Mouse (Mus musculus) urinary bladder, postnatal 25 days (tissue): Measurements from ENCODE around the gene Nr2c2ap.

Experiments
- DNase-seq: peaks from one replicate; pipeline ENCODE4 v3.0.0; 2022; ENCODE audit warnings: low spot score

Gene Nr2c2ap

DNA sequence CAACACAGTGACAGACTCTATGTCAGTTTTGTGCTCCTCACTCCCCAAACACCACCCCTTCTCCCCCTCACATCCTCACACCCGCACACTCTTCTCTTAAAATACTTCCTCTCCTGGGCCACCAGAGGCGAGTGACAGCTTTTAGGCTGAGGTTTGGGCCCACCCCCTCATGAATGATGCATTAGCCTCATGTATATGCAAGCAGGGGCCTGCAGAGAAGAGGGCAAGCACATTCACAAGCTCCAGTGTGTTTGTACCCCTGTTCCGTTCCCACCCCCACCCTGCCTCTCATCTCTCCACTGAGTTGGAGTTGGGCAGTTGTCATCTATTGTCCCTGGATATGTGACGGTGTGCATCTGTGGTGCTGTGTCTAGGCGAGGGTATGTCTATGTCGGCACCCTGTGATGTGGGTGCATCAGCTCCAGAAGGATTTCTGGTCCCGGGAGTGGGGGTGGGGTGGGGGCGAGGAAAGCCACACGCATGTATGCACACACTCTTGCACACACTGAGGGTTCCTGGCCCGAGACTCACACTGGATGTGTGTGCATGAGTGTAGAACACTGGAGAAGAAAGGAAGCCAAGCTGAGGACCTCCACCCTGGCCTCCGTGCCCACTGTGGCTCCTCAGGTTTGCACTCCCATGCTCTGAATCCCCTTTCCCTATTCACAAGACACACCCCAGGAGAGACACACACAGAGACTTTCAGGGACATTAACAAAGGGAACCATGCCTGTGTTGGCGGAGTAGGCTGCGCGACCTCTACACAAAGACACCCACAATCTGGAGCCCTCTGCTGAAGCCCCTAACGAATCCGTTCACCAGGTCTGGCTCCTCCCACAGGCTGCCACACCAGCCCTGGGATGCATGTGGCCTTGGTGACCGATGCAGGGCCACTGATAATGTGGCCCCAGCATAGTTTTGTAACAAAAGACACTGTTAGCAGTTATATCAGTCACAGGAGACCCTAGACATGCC is 12.1 kb upstream of the Nr2c2ap start:
- DNase-seq = no peak

GRCm38 (mm10) chr8:70120667-70121066 is 10.5 kb upstream of the Nr2c2ap start, which contains the start of gene Ncan:
TSS of gene Ncan (minus strand) at chr8:70120873.
- DNase-seq = peak; percentile 18

DNA sequence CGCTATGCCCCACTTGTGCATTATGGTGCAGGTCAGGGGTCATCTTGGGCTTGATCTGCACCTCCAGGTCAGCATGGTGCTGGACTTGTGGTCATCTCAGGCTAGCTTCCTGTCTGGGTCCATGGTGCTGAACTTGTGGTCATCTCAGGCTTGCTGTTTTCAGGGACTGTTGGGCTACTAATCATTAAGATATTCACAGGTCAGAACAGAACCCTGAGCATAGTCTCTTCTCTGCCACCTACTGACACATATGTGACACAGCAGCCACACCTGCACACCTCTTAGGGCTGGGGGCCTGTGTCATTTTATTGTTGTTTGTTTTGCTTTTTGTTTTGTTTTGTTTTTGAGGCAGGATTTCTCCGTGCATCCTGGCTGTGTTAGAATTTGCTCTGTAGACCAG is 8.3 kb upstream of the Nr2c2ap start:
- no peak for DNase-seq

- DNase-seq = no peak
Observed at GRCm38 (mm10) chr8:70124992-70125391, 6.1 kb upstream of the Nr2c2ap start.

- DNase-seq = no peak
Observed at GRCm38 (mm10) chr8:70128435-70128834, 2.7 kb upstream of the Nr2c2ap start.

DNA sequence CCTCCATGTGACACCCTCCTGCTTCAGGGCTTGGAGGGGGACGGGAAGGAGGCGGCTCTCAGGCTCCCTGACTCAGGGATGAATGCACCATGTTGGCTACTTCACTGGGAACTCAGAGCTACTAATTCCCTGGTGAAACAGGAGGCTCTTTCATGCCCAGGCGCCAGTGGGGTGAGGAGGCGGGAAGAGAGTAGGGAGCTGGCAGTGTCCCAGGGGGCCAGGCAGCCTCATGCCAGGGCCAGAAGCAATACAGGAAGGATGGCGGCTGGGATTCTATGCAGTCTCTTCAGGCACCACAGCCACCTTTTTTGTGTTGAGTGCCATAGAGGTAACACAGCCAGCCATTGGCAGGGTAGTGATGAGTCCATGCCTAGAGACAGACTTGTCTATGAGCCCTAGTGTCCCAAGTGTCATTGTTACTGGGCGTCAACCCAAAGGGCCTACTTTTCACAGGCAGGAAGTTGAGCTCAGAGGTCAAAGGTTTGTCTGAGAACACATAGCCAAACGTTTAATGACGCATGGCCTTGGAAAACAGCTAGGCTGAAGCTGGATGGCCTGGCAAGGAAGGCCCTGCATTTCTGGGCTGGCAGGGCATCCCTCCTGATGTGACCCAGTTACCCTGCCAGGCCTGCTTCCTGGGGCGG is 1.7 kb upstream of the Nr2c2ap start:
- DNase-seq = no peak

GRCm38 (mm10) chr8:70130066-70130465 is 1.1 kb upstream of the Nr2c2ap start:
- DNase-seq = no peak

DNA sequence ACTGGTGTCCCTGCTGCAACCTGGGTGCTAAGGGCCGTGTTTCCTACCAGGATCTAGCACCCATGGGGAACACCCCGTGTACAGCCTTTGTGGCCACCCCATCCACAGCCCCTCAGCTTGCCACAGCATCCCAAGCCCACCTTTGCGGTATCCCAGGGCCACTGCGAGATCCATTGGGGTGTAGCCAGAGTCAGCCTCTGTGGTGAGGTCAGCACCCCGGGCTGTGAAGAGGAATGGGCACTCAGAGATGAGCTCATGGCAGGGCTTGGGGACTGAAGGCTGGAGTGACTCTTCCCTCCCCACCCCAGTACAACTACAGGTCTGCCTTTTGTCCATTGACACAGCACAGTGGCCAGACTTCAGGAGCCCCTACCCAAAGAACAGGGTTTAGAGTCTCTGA is 3.0 kb downstream of the Nr2c2ap start:
- DNase-seq = no peak

GRCm38 (mm10) chr8:70134931-70135330 is 3.8 kb downstream of the Nr2c2ap start:
- DNase-seq = no peak

DNA sequence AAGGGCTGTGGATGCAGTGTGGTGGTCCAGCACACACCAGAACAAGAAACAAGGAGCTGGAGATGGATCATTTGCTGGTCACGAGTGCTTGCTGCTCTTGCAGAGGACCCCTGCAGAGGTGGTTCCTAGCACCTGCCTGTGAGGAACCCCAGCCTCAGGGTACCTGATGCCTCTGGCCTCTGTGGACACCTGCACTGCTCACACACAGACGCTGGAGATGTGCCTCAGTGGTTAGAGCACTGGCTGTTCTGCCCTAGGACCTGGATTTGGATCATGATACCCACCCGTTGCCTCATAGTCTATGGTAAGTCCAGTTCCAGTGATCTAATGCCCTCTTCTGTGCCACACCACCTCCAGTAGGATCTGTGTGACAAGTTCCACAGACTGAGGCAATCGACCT is 5.5 kb downstream of the Nr2c2ap start:
- no peak for DNase-seq

- no peak for DNase-seq
Observed at GRCm38 (mm10) chr8:70137890-70138289, 6.8 kb downstream of the Nr2c2ap start.

DNA sequence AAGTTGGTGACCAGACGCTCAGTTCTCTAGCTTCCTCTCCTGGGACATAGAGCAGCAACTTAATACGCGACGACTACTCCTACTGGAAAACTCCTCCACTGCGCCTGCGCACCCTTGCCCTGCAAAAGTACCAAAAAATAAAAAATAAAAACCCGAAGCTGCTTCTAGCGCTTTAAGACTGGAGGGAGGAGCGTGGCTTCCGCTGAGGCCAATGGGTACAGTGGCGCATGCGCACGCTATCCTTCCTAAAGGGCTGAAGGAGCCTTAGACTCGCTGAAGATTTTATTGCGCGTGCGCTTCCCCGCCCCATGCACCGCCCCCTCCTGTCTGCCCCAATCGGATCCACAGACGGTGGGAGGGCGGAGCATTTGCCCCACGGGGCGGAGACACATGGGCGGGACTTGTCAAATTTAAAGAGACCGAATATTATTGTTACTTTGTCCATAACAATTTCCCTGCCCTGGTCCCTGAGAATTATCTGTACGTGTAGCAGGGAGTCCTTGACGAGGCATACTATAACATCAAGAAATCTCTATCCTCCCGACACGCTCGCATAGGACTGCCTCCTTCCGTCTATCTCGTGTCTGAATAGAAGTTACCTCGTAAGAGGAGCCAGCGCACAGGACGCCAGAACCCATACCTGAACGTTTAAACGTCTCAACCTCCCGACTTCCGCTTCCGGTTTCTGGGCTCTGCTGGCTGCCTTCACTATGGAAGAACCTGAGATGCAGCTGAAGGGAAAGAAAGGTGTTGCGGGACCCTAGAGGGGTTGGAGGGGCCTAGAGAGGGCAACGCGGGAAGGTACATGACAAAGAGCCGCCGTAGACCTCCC is 8.1 kb downstream of the Nr2c2ap start, which contains the start of the genes Rfxank, Borcs8 and Mef2b:
Gene Rfxank, minus strand, starts transcription at position 129 of the 832 bp plus-strand sequence.
Gene Borcs8, plus strand, starts transcription at position 474 of the 832 bp plus-strand sequence.
Gene Mef2b, plus strand, starts transcription at position 686 of the 832 bp plus-strand sequence.
- DNase-seq = peak; percentile 95

DNA sequence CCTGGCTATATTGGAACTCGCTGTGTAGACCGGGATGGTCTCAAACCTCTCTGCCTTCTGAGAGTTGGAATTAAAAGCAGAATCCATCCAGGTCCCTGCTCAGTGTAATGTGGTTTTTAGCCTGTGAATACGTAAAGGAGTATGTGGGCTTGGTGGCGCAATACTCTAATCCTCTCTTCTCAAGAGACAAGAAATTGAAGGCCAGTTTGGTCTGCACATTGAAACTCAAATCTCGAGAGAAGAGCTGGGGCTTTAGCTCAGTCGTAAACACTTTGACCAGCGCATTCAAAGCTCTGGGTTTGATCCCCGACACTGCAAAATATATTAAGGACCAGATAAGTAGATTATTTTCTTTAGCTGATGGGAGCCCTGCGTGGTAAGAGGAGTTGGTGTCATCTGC is 8.8 kb downstream of the Nr2c2ap start:
- DNase-seq = no peak

DNA sequence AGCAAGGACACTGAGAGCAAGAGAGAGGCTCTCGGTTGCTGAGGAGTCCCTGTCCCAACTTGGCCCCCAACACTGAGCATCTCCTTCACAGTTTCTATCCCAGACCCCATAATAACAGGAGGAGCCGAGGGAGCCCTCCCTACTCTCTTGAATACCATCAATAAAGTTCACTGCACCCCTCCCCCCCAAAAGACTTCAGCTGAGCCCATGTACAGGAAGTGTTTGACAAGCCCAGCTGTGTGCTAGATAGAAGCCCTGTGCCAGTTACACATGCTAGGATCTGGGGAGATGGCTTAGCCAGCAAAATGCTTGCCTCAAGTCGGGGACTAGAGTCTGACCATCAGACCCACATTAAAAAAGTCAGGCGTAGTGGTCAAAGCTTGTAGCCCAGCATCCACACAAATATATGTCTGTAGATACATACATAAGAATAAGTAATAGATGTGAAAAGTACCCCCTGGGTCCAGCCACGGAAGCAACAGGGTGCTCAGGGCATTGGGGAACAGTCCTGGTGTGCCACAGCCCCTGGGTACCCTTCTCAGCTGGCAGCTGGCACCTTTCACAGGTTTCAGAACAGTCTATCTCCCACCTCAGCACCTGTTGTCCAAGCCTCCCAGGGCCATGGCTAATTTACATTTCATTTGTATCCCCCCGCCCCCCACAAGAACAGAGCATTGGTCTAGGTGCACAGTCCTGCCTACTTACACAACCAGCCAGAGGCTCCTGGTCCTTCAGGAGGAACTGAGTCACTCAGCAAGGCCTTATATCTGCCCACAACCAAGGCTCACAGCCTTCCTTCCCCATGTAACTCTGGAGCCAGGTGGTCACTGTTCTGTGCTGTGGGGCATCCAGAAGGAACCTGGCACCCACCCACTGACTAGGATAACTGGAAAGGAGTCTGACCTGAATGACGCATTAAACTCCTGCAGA is 16.8 kb downstream of the Nr2c2ap start:
- no peak for DNase-seq

DNA sequence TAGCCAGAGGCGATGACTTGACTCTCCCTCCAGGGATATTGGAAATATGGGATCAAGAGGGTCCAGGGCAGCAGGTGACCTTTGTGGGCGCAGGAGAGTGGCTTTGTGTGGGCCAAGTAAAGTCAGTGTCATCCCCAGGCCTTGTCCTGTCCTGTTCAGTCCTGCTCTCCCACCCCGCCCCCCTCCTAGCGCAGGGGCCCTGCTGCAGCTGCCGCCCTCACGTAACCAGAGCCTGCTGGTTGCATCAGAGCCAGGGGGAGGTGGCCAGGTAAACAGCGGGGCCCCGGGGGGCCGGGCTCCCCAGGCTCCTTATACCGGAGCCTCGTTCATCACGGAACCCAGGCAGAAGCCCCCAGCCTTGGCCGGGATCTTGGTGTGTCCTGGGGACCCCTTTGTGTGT is 19.0 kb downstream of the Nr2c2ap start:
- DNase-seq = no peak

GRCm38 (mm10) chr8:70152537-70153257 is 21.6 kb downstream of the Nr2c2ap start:
- DNase-seq = peak; percentile 32

DNA sequence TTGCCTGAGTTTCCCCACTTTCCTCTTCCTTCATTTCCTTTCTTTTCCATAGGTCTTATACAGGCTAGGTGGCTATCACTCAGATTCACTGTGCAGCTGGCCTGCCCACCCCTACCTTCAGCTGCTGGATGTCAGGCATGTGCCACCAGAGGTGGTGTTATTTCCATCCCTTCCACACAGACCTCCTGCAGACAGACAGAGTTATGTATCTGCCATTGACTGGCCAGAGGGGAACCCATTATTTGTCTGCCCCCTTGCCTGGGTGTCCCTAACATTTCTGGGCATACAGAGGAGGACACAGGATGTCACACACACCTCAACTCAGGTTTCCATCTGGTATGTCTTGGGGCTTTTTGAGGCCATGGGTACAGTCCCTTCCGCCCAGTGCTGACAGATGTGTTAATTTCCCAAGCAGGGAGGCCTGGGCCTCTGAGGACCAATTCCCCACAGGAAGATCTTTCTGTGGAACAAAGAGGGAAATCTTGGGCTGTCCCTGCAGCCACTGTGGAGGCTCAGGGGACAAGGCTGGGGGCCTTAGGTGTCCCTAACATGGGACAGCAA is 26.2 kb downstream of the Nr2c2ap start:
- DNase-seq = no peak

DNA sequence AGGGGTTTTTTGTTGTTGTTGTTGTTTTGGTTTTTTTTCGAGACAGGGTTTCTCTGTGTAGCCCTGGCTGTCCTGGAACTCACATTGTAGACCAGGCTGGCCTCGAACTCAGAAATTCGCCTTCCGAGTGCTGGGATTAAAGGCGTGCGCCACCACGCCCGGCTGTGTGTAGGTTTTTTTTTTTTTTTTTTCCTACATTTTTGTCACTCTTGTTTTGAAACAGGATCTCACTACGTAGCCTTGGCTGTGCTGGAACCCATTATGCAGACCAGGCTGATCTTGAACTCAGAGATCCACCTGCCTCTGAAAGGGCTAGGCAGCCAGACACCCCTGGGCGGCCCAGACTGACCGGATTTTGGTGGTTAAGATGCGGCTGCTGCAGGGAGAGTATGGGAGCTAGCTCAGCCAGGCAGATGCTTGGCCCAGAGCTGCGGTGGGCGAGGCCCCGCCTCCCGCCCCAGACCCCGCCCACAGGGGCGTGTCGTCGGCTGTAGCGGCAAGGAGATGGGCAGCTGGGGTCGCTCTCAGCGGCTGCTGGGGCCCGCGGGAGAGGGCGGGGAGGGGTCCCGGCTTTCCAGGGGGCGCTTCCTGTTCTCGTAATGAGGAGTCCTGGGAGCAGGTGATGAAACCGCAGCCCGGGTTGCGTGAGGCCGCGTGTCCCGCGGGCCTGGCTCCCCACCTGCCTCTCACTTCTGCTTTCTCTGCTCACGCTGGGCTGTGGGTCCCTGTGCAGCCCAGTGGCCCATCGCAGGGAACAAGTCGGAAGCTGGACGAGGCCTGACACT is 27.1 kb downstream of the Nr2c2ap start:
- peak; percentile 61 for DNase-seq

DNA sequence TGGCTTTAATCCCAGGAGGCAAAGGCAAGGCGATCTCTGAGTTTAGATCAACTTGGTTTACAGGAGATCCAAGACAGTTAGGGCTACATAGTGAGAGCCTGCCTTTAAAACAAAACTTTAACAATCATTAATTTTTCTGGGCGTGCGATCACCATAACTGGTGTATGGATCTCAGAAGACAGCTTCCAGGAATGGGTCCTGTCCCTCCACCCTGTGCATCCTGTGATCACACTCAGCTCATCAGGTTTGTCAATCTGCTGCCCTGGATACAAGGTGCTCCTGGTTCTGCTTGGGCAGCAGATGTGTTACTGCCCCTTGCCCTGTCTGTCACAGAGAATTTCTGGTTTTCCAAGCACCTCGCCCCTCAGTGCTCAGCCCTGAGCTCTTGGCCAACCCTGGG is 28.1 kb downstream of the Nr2c2ap start:
- DNase-seq = no peak
